Mouse (Mus musculus) embryonic facial prominence, embryonic 10.5 days (tissue): ENCODE results near the gene Mmp11. TPM values are rescaled to one million over a fixed set of nuclear protein-coding genes. Genes with fewer than 3 reads are reported as not detected.

Experiments
- DNase-seq: peaks from one replicate; pipeline ENCODE4 v3.0.0-alpha.2; 2017; ENCODE audit warnings: low spot score
- H3K27ac ChIP-seq: fragments of 300-500 bp; sonication (generic); replicated peaks from 2 replicates; pipeline ENCODE4 v1.5.1; 2016; ENCODE audit warnings: mild to moderate bottlenecking
- H3K27me3 ChIP-seq: fragments of 300-500 bp; sonication (generic); replicated peaks from 2 replicates; pipeline ENCODE4 v1.6.1; 2016; ENCODE audit warnings: low read depth, mild to moderate bottlenecking; ENCODE audit not compliant: poor library complexity, severe bottlenecking
- H3K36me3 ChIP-seq: fragments of 300-500 bp; sonication (generic); replicated peaks from 2 replicates; pipeline ENCODE4 v1.6.1; 2016; ENCODE audit warnings: mild to moderate bottlenecking, moderate library complexity
- H3K4me1 ChIP-seq: fragments of 300-500 bp; sonication (generic); 2 replicates; pipeline ENCODE4 v1.6.1; 2016
- H3K4me3 ChIP-seq: fragments of 300-500 bp; sonication (generic); 2 replicates; pipeline ENCODE4 v1.5.1; 2016; ENCODE audit warnings: mild to moderate bottlenecking, moderate library complexity
- H3K9me3 ChIP-seq: fragments of 300-500 bp; sonication (generic); 2 replicates; pipeline ENCODE4 v1.6.1; 2016; ENCODE audit warnings: mild to moderate bottlenecking
- WGBS: fragments of 180-500 bp; shearing (Covaris S2); methylation state at CpG from one replicate; pipeline ENCODE4 v1.1.7; 2016; 5-methylcytosine and 5-hydroxymethylcytosine counted together
- polyA plus RNA-seq: library from polyadenylated mRNA; unstranded; fragments of >200 nt; fragmentation: Nextera tagmentation; extraction: Ambion mirVana; gene quantifications from 2 replicates; pipeline ENCODE4 v1.2.1, GENCODE M21; 2016

Gene Mmp11
- polyA plus RNA-seq, 1 experiment from 2014 or later = 46.4 TPM

GRCm38 (mm10) chr10:75945896-75946295 lies 9.6 kb upstream of the Mmp11 start:
- no peak overlapping the region for H3K27ac ChIP-seq
- H3K4me1 ChIP-seq = peaks cover 22% of the 10 kb centered on the region
- DNase-seq = no peak
- no peaks in the 10 kb centered on the region for H3K9me3 ChIP-seq
- no peak overlapping the region for H3K4me3 ChIP-seq
- peaks cover 33% of the 10 kb centered on the region for H3K27me3 ChIP-seq
- no peaks in the 10 kb centered on the region for H3K36me3 ChIP-seq
- 83% methylated on average over 7 of the region's 7 CpGs for WGBS

GRCm38 (mm10) chr10:75945213-75945612 lies 8.9 kb upstream of the Mmp11 start:
- no peaks in the 10 kb centered on the region for H3K9me3 ChIP-seq
- no peaks in the 10 kb centered on the region for H3K36me3 ChIP-seq
- no peak for DNase-seq
- WGBS = 94% methylated on average over 7 of the region's 7 CpGs
- peaks cover 32% of the 10 kb centered on the region for H3K27me3 ChIP-seq
- H3K4me1 ChIP-seq = peaks cover 22% of the 10 kb centered on the region
- no peak overlapping the region for H3K27ac ChIP-seq
- H3K4me3 ChIP-seq = no peak overlapping the region

- Histone ChIP-seq H3K9me3 (no peaks in the 10 kb centered on the region), H3K4me1 (peaks cover 18% of the 10 kb centered on the region), H3K36me3 (no peaks in the 10 kb centered on the region), H3K4me3 (no peak overlapping the region), H3K27ac (no peak overlapping the region), H3K27me3 (peaks cover 33% of the 10 kb centered on the region)
- WGBS = 30% methylated on average over 11 of the region's 11 CpGs
- no peak for DNase-seq
Observed at GRCm38 (mm10) chr10:75944066-75944772, 7.9 kb upstream of the Mmp11 start.

- H3K4me1 ChIP-seq = peaks cover 18% of the 10 kb centered on the region
- no peak for DNase-seq
- H3K27ac ChIP-seq = no peak within 1 kb of the TSS
- no peaks in the 10 kb centered on the region for H3K9me3 ChIP-seq
- H3K36me3 ChIP-seq = no peaks in the 10 kb centered on the region
- H3K27me3 ChIP-seq = peaks cover 35% of the 10 kb centered on the region
- no peak within 1 kb of the TSS for H3K4me3 ChIP-seq
- WGBS = 81% methylated on average over 15 of the region's 15 CpGs
Observed at GRCm38 (mm10) chr10:75942736-75943477, 6.6 kb upstream of the Mmp11 start, which contains the start of gene Vpreb3. Vpreb3 (plus strand) TSS chr10:75943057.

GRCm38 (mm10) chr10:75941042-75941824 lies 4.9 kb upstream of the Mmp11 start:
- Histone ChIP-seq H3K9me3 (no peaks in the 10 kb centered on the region), H3K27me3 (peaks cover 52% of the 10 kb centered on the region), H3K27ac (no peak overlapping the region), H3K4me1 (peaks cover 28% of the 10 kb centered on the region), H3K4me3 (no peak overlapping the region), H3K36me3 (no peaks in the 10 kb centered on the region)
- no peak for DNase-seq
- WGBS = 69% methylated on average over 9 of the region's 9 CpGs

GRCm38 (mm10) chr10:75940520-75940919 lies 4.2 kb upstream of the Mmp11 start, which contains the start of gene Gm867:
Gm867 (minus strand) TSS chr10:75940672.
- DNase-seq = no peak
- 0 out of 2 replicates have a peak within 1 kb of the TSS, but pooled peaks have one; percentile 19 for H3K27ac ChIP-seq
- H3K36me3 ChIP-seq = no peaks in the 10 kb centered on the region
- H3K4me3 ChIP-seq = 0 out of 2 replicates have a peak within 1 kb of the TSS, but pooled peaks have one; percentile 22
- WGBS = 76% methylated on average over 5 of the region's 5 CpGs
- no peaks in the 10 kb centered on the region for H3K9me3 ChIP-seq
- H3K4me1 ChIP-seq = peaks cover 35% of the 10 kb centered on the region
- peaks cover 59% of the 10 kb centered on the region for H3K27me3 ChIP-seq

GRCm38 (mm10) chr10:75939481-75940234 lies 3.4 kb upstream of the Mmp11 start:
- Histone ChIP-seq H3K27ac (no peak overlapping the region), H3K27me3 (peaks cover 68% of the 10 kb centered on the region), H3K4me1 (peaks cover 41% of the 10 kb centered on the region), H3K9me3 (no peaks in the 10 kb centered on the region), H3K4me3 (0 out of 2 replicates have a peak overlapping the region, but pooled peaks have one; percentile 22), H3K36me3 (no peaks in the 10 kb centered on the region)
- 42% methylated on average over 9 of the region's 9 CpGs for WGBS
- no peak for DNase-seq

- Histone ChIP-seq H3K4me3 (no peak overlapping the region), H3K27me3 (peaks cover 82% of the 10 kb centered on the region), H3K27ac (no peak overlapping the region), H3K9me3 (no peaks in the 10 kb centered on the region), H3K4me1 (peaks cover 36% of the 10 kb centered on the region), H3K36me3 (no peaks in the 10 kb centered on the region)
- 51% methylated on average over 10 of the region's 10 CpGs for WGBS
- DNase-seq = no peak
Observed at GRCm38 (mm10) chr10:75937851-75938643, 1.8 kb upstream of the Mmp11 start.

GRCm38 (mm10) chr10:75936909-75937667 lies 792 bp upstream of the Mmp11 start:
- Histone ChIP-seq H3K9me3 (no peaks in the 10 kb centered on the region), H3K36me3 (no peaks in the 10 kb centered on the region), H3K27me3 (peaks cover 83% of the 10 kb centered on the region), H3K27ac (no peak overlapping the region), H3K4me3 (no peak overlapping the region), H3K4me1 (peaks cover 45% of the 10 kb centered on the region)
- DNase-seq = no peak
- WGBS = 32% methylated on average over 18 of the region's 18 CpGs

- Histone ChIP-seq H3K27ac (no peak overlapping the region), H3K36me3 (no peaks in the 10 kb centered on the region), H3K4me3 (peak overlapping the region; percentile 71), H3K9me3 (no peaks in the 10 kb centered on the region), H3K27me3 (peaks cover 96% of the 10 kb centered on the region), H3K4me1 (peaks cover 58% of the 10 kb centered on the region)
- no peak for DNase-seq
- 75% methylated on average over 1 of the region's 1 CpGs for WGBS
Observed at GRCm38 (mm10) chr10:75934991-75935390, 1.3 kb downstream of the Mmp11 start.

GRCm38 (mm10) chr10:75932891-75933290 lies 3.4 kb downstream of the Mmp11 start, which contains the start of gene Chchd10:
Chchd10 (plus strand) TSS chr10:75933130.
- H3K27ac ChIP-seq = peak within 1 kb of the TSS; percentile 87
- H3K36me3 ChIP-seq = peaks cover 6% of the 10 kb centered on the region
- WGBS = 22% methylated on average over 6 of the region's 6 CpGs
- no peaks in the 10 kb centered on the region for H3K9me3 ChIP-seq
- DNase-seq = no peak
- peaks cover 93% of the 10 kb centered on the region for H3K27me3 ChIP-seq
- H3K4me1 ChIP-seq = peaks cover 55% of the 10 kb centered on the region
- peak within 1 kb of the TSS; percentile 74 for H3K4me3 ChIP-seq
